In genomic region chr5:27793923-27794322, GRCm38 (mm10) we compare ENCODE assay signal across 9 mouse cellular contexts. TPM values are rescaled to one million over a fixed set of nuclear protein-coding genes. Genes with fewer than 3 reads are reported as not detected.
DNase-seq lines count a peak whose midpoint lies in the region; ATAC-seq and TF ChIP-seq lines count a peak whose summit lies in the region.
"Had no signal": no experiment of that assay in that cellular context is flagged by ENCODE, and none has a peak within 500 bp of the region (broad histone marks: within the 10 kb centered on the region; RNA-seq: fewer than 3 reads in every experiment).

No protein-coding gene starts in this region.

- H3K9ac ChIP-seq in MEL (ENCODE audit: control insufficient read depth, low read depth, low read length, poor library complexity, severe bottlenecking): no peak overlapping the region
- H3K9ac ChIP-seq in lung, postnatal 0 days (replicated peaks; ENCODE audit: low read depth): no peak overlapping the region

- H3K27me3 ChIP-seq in MEL (ENCODE audit: control insufficient read depth in 1 of 2, insufficient read depth in 2 of 2, low read length in 2 of 2): 0 out of 4 replicates have a peak, but pooled peaks cover 0 to 1% of the 10 kb centered on the region in 2 experiments
- no peaks in the 10 kb centered on the region for H3K27me3 ChIP-seq in lung, postnatal 0 days (replicated peaks; ENCODE audit: insufficient read depth, low read length)
- H3K27me3 ChIP-seq in small intestine, adult 2 months (ENCODE audit: control insufficient read depth, insufficient read depth, low read length): no peaks in the 10 kb centered on the region

- peaks cover 2 to 21% of the 10 kb centered on the region in 2 experiments; a peak in 2 of 4 replicates for H3K4me1 ChIP-seq in MEL (ENCODE audit: control insufficient read depth in 1 of 2, insufficient read depth in 2 of 2, low read length in 2 of 2)
- H3K4me1 ChIP-seq in lung, postnatal 0 days (ENCODE audit: insufficient read depth, low read depth, low read length): peaks cover 7% of the 10 kb centered on the region
- no peaks in the 10 kb centered on the region; the same call in 1 of the 2 replicates for H3K4me1 ChIP-seq in small intestine, adult 2 months (ENCODE audit: control insufficient read depth, insufficient read depth, insufficient read length, low read length)

- peak; percentile 60 for DNase-seq in cerebellum, adult 11 months
- DNase-seq in MEL (ENCODE audit: low read depth, low spot score): peak; percentile 90
- DNase-seq in cerebellum, adult 18-20 months: peak; percentile 75 to 79
- DNase-seq in gastrocnemius, adult 18-20 months (ENCODE audit: low spot score): peak; percentile 56
- DNase-seq in layer of hippocampus, adult 11-12 months (ENCODE audit: low spot score): peak; percentile 78
- peak; percentile 67 for DNase-seq in lung, postnatal 0 days (ENCODE audit: low spot score)

- no peak overlapping the region for H3K4me2 ChIP-seq in lung, postnatal 0 days (replicated peaks; ENCODE audit: low read depth, low read length)

- TF ChIP-seq RAD21 in MEL (IDR thresholded peaks at IDR 0.05; ENCODE audit: low read depth, low read length): peak; percentile 51

- H3K79me2 ChIP-seq in MEL (ENCODE audit: control insufficient read depth, insufficient read depth, low read length, poor library complexity): peaks cover 31% of the 10 kb centered on the region

- H3K9me3 ChIP-seq in MEL (replicated peaks; ENCODE audit: insufficient read depth, low read length): no peaks in the 10 kb centered on the region
- H3K9me3 ChIP-seq in lung, postnatal 0 days (ENCODE audit: low read length): no peaks in the 10 kb centered on the region

- peak in 1 of 2 experiments; percentile 44; a peak in 1 of 4 replicates for TF ChIP-seq EP300 in MEL (IDR thresholded peaks at IDR 0.05; ENCODE audit: low read depth in 1 of 2, low read length in 2 of 2)
- TF ChIP-seq EP300 in lung, postnatal 0 days (IDR thresholded peaks at IDR 0.05): no peak

- no peak overlapping the region for H3K27ac ChIP-seq in MEL (ENCODE audit: control insufficient read depth, low read depth, low read length)
- H3K27ac ChIP-seq in lung, postnatal 0 days (ENCODE audit: low read length): no peak overlapping the region
- H3K27ac ChIP-seq in small intestine, adult 2 months (ENCODE audit: insufficient read depth, low read depth, low read length): no peak overlapping the region

- H3K4me3 ChIP-seq in MEL (ENCODE audit: control insufficient read depth in 1 of 2, insufficient read depth in 1 of 2, low read depth in 2 of 2, low read length in 2 of 2): no peak overlapping the region
- no peak overlapping the region for H3K4me3 ChIP-seq in lung, postnatal 0 days (ENCODE audit: low read depth, low read length)
- no peak overlapping the region for H3K4me3 ChIP-seq in small intestine, adult 2 months (ENCODE audit: low read depth, low read length)

- WGBS in lung, postnatal 0 days: 8% methylated on average over 1 of the region's 1 CpGs
- 20% methylated on average over 1 of the region's 1 CpGs for WGBS in small intestine, adult 2 months

- TF ChIP-seq CTCF in MEL (IDR thresholded peaks at IDR 0.05 in 2 of 3, conservative IDR thresholded peaks at IDR 0.05 in 1 of 3; ENCODE audit: control insufficient read depth in 1 of 3, insufficient read depth in 1 of 3, low read depth in 2 of 3, low read length in 3 of 3, poor library complexity in 1 of 3, severe bottlenecking in 1 of 3): peak; percentile 88 to 96 (median 94)
- TF ChIP-seq CTCF in lung, postnatal 0 days (IDR thresholded peaks at IDR 0.05): peak; percentile 86
- peak; percentile 73; the same call in 1 of the 2 replicates for TF ChIP-seq CTCF in small intestine, adult 2 months (IDR thresholded peaks at IDR 0.05; ENCODE audit: extremely low read depth, insufficient read length, insufficient replicate concordance, low read depth, low read length)

- peaks cover 1 to 23% of the 10 kb centered on the region in 2 experiments; a peak in 3 of 4 replicates for H3K36me3 ChIP-seq in MEL (ENCODE audit: control insufficient read depth in 1 of 2, insufficient read depth in 2 of 2, low read length in 2 of 2)
- H3K36me3 ChIP-seq in lung, postnatal 0 days (ENCODE audit: insufficient read depth, low read length): no peaks in the 10 kb centered on the region
- H3K36me3 ChIP-seq in small intestine, adult 2 months (ENCODE audit: control insufficient read depth, insufficient read depth, low read length): 0 out of 2 replicates have a peak, but pooled peaks cover 2% of the 10 kb centered on the region

- no peak for TF ChIP-seq POLR2A in MEL (IDR thresholded peaks at IDR 0.05; ENCODE audit: control insufficient read depth in 1 of 2, insufficient read depth in 1 of 2, low read depth in 1 of 2, low read length in 2 of 2, poor library complexity in 1 of 2)
- no peak for TF ChIP-seq POLR2A in small intestine, adult 2 months (IDR thresholded peaks at IDR 0.05; ENCODE audit: low read depth, low read length)

- no peak for ATAC-seq in cerebellum, adult (ENCODE audit: insufficient number of reproducible peaks, low FRiP score, low TSS enrichment)
- no peak for ATAC-seq in lung, postnatal 0 days

TF ChIP-seq in MEL, 35 proteins besides CTCF, POLR2A, EP300 and RAD21:
- TF ChIP-seq ZC3H11A (IDR thresholded peaks at IDR 0.05; ENCODE audit: low read depth, low read length) (peak; percentile 20; the same call in 1 of the 2 replicates), POLR2AphosphoS5 (IDR thresholded peaks at IDR 0.05; ENCODE audit: borderline replicate concordance, low read depth, low read length) (no peak), NELFE (IDR thresholded peaks at IDR 0.05; ENCODE audit: low read depth, low read length) (no peak), TCF12 (IDR thresholded peaks at IDR 0.05; ENCODE audit: low read depth, low read length) (peak; percentile 34; the same call in 1 of the 2 replicates), ELF1 (IDR thresholded peaks at IDR 0.05; ENCODE audit: low read depth, low read length) (no peak), BHLHE40 (IDR thresholded peaks at IDR 0.05; ENCODE audit: borderline replicate concordance, low read depth, low read length) (peak; percentile 82; the same call in 1 of the 2 replicates), MXI1 (IDR thresholded peaks at IDR 0.05; ENCODE audit: low read depth, low read length) (peak; percentile 70), KAT2A (conservative IDR thresholded peaks at IDR 0.05; ENCODE audit: low read depth, low read length) (no peak), HCFC1 (IDR thresholded peaks at IDR 0.05; ENCODE audit: low read depth, low read length) (peak; percentile 56; the same call in 1 of the 2 replicates), TBP (IDR thresholded peaks at IDR 0.05; ENCODE audit: low read depth, low read length) (0 out of 2 replicates have a peak, but pooled peaks have one; percentile 19), CHD2 (IDR thresholded peaks at IDR 0.05; ENCODE audit: low read length) (peak; percentile 84), ZMIZ1 (IDR thresholded peaks at IDR 0.05; ENCODE audit: low read depth, low read length) (no peak), ETS1 (IDR thresholded peaks at IDR 0.05; ENCODE audit: low read depth, low read length) (peak; percentile 40; the same call in 1 of the 2 replicates), ZKSCAN1 (IDR thresholded peaks at IDR 0.05; ENCODE audit: low read depth, low read length) (no peak), SIN3A (IDR thresholded peaks at IDR 0.05; ENCODE audit: low read length) (peak; percentile 65; the same call in 1 of the 2 replicates), TAL1 (IDR thresholded peaks at IDR 0.05; ENCODE audit: low read length) (no peak), JUND (IDR thresholded peaks at IDR 0.05; ENCODE audit: low read depth, low read length) (peak; percentile 61; the same call in 1 of the 2 replicates), MYC (IDR thresholded peaks at IDR 0.05; ENCODE audit: low read depth, low read length) (0 out of 2 replicates have a peak, but pooled peaks have one; percentile 59), ZNF384 (IDR thresholded peaks at IDR 0.05; ENCODE audit: low read depth, low read length) (no peak), GATA1 (IDR thresholded peaks at IDR 0.05; ENCODE audit: low read depth, low read length) (no peak), SMC3 (IDR thresholded peaks at IDR 0.05; ENCODE audit: low read depth, low read length) (peak; percentile 83), MAX (IDR thresholded peaks at IDR 0.05; ENCODE audit: low read length) (peak; percentile 56; the same call in 1 of the 2 replicates), RCOR1 (IDR thresholded peaks at IDR 0.05; ENCODE audit: low read depth, low read length) (0 out of 2 replicates have a peak, but pooled peaks have one; percentile 24)
TF ChIP-seq in MEL: peak in this region for 14.

RNA-seq across cellular contexts. Expression of gene Paxip1, which starts 2.4 kb away (rescaled TPM):
- 52.1 and 59.2 TPM in 2 replicates for total RNA-seq in MEL (2012; rRNA removed)
- polyA plus RNA-seq in MEL (2012; ENCODE audit: insufficient read depth in 1 of 2, insufficient read length in 2 of 2, low read depth in 1 of 2, low replicate concordance in 2 of 2, missing spikeins in 1 of 2): 100 to 1,000 TPM; 151 to 480 TPM
- total RNA-seq in gastrocnemius, adult 18-20 months (2021): 1 to 10 TPM; 6.1 to 7.7 TPM
- 10.2 and 10.7 TPM in 2 replicates for polyA plus RNA-seq in lung, postnatal 0 days (2015; fragmentation: Nextera tagmentation; extraction: Ambion mirVana)
- polyA plus RNA-seq in small intestine, adult 2 months (2012; rRNA removed): 14.4 and 27.3 TPM in 2 replicates

RNA-seq across cellular contexts. Expression of gene Htr5a, which starts 48.0 kb away (rescaled TPM):
- total RNA-seq in MEL (2012; rRNA removed): not detected in 2 replicates
- polyA plus RNA-seq in MEL (2012; ENCODE audit: insufficient read depth in 1 of 2, insufficient read length in 2 of 2, low read depth in 1 of 2, low replicate concordance in 2 of 2, missing spikeins in 1 of 2): not detected
- total RNA-seq in gastrocnemius, adult 18-20 months (2021): not detected
- polyA plus RNA-seq in lung, postnatal 0 days (2015; fragmentation: Nextera tagmentation; extraction: Ambion mirVana): not detected in 2 replicates
- polyA plus RNA-seq in small intestine, adult 2 months (2012; rRNA removed): not detected in 2 replicates
- polyA plus RNA-seq: liver, embryonic 16.5 days had no signal
